Mouse (Mus musculus) brown adipose tissue, adult 24 weeks (tissue): ENCODE measurements around the gene Tmem100. TPM values are rescaled to one million over a fixed set of nuclear protein-coding genes. Genes with fewer than 3 reads are reported as not detected.

Source experiments
- H3K27ac ChIP-seq: fragments of 200-500 bp; replicated peaks from 2 replicates; pipeline ENCODE4 v1.5.1; 2012; ENCODE audit warnings: low read depth, mild to moderate bottlenecking, low read length
- H3K4me1 ChIP-seq: fragments of 200-500 bp; 2 replicates; pipeline ENCODE4 v1.6.1; 2012; ENCODE audit warnings: low read length, mixed read lengths; ENCODE audit not compliant: control insufficient read depth, insufficient read depth, insufficient read length
- H3K4me3 ChIP-seq: fragments of 200-500 bp; 2 replicates; pipeline ENCODE4 v1.5.1; 2012; ENCODE audit warnings: low read depth, mild to moderate bottlenecking, low read length, moderate library complexity; ENCODE audit not compliant: insufficient read depth
- polyA plus RNA-seq: library from polyadenylated mRNA; stranded (reverse); fragments of >200 nt; gene quantifications from 2 replicates; pipeline ENCODE4 v1.2.4, GENCODE M21; 2012; ENCODE audit not compliant: missing spikeins, insufficient read depth, insufficient read length

Gene Tmem100
- 4.9 and 9.5 TPM in 2 replicates for polyA plus RNA-seq

DNA sequence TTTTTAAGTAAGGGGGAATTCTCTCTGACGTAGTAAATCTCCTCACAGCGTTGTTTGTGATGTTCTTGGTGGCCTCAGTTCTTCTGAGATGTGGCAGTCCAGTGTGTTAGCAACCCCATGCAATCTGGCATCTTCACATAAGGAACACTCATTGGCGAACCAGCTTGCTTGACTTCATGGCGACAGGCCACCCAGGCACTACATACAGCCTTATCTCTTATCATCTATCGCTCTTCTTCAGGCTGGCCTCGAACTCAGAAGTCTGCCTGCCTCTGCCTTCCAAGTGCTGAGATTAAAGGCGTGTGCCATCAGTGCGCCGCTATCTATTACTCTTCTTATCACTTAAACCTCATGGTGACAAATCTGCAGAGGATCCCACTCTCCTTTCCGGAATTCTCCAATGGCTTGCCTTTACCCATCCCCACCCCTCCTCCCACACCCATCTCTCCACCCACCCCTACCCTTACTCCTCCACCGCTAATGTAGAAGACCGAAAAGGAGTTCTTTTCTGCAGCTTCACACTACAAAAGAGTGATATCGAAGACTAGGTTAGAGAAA lies at the start of gene Tmem100:
Gene Tmem100 (plus strand): TSS at position 508 of the 558 bp plus-strand sequence.
- Histone ChIP-seq H3K27ac (no peak within 1 kb of the TSS), H3K4me1 (peaks cover 5% of the 10 kb centered on the region; the same call in 1 of the 2 replicates), H3K4me3 (peak within 1 kb of the TSS; percentile 51)

DNA sequence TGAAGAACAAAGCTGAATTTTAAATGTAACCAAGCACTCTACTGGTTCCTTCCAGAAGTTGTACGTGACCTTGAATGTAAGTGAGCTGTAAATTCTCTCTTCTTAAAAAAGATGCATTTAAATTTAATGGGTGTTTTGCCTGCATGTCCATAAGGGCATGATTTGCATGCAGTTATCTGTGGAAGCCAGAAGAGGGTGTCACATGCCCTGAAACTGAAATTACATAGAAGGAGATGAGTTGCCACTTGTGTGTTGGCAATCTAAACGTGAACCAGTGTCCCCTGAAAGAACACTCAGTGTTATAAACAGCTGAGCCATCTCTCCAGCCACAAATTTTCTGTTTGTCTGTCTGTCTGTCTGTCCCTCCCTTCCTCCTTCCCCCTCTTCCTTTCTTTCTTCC lies 47.2 kb upstream of the Tmem100 start:
- Histone ChIP-seq H3K4me1 (peaks cover 10% of the 10 kb centered on the region; the same call in 1 of the 2 replicates), H3K4me3 (no peak overlapping the region), H3K27ac (no peak overlapping the region)

DNA sequence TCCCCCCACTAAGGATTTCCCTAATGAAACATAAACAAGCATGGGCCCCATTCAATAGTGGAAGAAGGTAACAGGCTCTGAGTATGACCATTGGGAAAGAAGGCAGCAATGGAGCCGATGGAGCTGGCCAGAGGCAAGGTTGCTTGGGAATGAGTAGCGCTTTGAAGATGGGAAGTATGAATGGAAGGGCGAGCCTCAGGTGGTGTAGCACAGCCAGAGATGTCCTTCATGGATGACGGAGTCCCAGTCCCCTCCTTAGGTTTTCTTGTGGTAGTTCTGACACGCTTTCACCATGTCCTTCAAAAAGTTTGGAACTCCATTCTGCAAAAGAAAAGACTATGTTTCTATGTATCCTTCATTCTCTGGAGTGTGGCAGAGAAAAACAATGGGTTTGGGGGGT lies 45.7 kb upstream of the Tmem100 start:
- no peak overlapping the region for H3K4me3 ChIP-seq
- H3K27ac ChIP-seq: no peak overlapping the region
- H3K4me1 ChIP-seq: peaks cover under 1% of the 10 kb centered on the region; the same call in 1 of the 2 replicates

DNA sequence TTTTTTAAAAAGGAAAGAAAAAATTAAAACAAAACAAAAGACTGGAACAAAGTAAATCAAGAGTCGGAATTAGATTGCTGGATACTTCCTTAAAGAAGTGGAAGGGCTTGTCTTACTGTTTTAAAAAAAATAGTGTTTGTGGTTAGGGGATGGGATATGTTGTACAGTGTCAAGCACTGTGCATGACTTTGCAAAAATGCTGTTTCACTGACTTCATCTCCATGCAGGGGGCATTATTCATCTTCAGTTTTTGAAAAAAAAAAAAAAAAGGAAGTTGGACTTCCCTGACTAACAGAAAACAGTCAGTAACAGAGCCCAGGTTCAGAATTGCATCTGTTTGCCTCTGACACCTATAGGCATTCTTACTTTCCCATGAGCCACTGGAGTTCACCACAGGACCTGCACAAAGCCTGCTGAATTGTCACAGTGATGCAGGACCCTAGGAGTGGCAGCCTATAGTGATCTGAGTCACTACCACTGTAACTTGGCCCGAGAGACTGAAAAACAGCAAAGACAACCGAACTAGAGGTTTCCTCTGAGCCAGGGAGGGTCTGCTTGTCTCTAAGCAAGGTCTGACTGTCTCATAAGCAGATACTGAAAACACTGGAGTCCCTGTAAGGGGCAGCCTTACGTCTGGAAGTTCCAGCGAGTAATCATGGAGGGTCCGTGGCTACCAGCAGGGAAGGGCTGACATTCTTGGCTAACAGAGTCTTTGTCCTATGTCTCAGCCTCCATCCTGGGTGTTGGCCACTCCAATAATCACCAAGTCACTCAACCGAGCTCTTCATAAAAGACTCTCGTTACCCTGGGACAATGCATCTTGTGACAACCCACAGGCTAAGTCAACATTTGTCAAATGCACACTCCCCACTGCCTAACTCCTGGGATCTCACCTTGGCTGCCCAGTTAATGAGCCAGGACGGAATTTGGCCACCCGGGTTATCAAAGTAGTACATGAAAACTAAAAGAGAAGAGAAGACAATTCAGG lies 44.7 kb upstream of the Tmem100 start:
- Histone ChIP-seq H3K4me3 (no peak overlapping the region), H3K4me1 (no peaks in the 10 kb centered on the region), H3K27ac (no peak overlapping the region; the same call in 1 of the 2 replicates)

DNA sequence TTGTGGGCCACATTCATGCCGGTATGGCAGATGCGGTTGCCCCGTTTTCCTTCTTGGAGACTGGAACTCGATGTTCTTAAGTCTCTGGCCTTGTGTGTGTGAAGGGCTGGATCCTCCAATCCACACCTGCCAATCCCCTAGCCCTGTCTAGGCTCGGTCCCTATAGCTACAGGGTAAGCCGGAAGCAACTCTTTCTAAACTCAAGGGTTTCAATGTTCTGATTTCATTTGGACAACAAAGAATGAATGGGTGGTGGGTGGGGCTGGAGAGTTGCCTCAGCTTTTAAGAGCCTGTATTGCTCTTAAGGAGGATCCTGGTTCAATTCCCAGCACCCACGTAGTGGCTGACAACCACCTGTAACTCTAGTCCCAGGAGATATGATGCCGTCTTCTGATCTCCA lies 43.6 kb upstream of the Tmem100 start:
- H3K4me3 ChIP-seq: no peak overlapping the region
- no peaks in the 10 kb centered on the region for H3K4me1 ChIP-seq
- H3K27ac ChIP-seq: no peak overlapping the region

DNA sequence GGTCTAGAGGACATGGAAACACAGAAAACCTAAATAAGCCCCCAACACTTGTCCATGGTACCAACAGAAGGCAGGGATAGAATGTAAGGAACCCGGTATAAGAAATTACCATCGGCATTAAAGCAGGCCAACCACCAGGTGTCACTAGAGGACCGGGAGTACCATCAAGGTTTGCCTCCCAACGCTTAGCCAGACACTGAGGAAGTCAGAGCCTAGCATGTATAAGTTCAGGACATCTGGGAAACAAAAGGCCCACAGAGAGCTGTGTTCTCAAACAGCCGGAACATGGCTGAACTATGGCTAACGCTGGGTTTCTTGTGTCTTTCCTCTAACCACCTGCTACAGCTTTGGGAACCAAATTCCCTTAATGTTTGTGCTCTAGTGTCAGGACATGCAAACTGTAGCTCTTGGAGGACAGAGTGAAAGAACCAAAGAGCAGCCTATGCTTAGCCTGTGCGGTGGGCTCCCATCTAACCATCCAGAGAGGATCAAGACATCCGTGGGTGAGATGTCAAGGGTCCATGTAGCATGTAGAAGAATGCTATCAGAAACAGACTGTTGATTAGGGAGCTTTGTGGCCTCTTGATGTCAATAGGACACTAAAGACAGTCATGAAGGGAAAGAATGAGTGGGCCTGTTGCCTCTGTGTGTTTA lies 41.1 kb upstream of the Tmem100 start:
- H3K27ac ChIP-seq: no peak overlapping the region
- H3K4me1 ChIP-seq: no peaks in the 10 kb centered on the region

DNA sequence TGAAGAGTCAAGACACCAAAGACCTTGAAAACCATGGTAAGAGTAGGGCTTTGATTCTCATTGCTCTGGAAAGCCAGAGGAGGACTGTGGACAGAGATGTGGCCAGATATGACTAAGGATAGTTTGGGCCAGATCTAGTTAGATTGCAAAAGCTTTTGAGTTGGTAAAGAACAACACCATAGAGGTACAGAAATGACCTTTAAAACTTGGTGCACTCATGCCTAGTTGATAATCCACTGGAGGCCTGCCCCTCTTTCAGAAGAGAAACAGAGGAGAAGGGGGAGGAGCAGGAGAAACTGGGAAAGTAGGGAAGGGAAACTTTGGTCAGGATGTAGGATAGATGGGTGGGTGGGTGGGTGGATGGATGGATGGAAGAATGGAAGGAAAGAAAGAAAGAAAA lies 38.5 kb upstream of the Tmem100 start:
- no peaks in the 10 kb centered on the region for H3K4me1 ChIP-seq
- H3K4me3 ChIP-seq: no peak overlapping the region
- no peak overlapping the region for H3K27ac ChIP-seq

More for the DNA sequence above, 41.1 kb upstream of the Tmem100 start:
- H3K4me3 ChIP-seq: no peak overlapping the region

DNA sequence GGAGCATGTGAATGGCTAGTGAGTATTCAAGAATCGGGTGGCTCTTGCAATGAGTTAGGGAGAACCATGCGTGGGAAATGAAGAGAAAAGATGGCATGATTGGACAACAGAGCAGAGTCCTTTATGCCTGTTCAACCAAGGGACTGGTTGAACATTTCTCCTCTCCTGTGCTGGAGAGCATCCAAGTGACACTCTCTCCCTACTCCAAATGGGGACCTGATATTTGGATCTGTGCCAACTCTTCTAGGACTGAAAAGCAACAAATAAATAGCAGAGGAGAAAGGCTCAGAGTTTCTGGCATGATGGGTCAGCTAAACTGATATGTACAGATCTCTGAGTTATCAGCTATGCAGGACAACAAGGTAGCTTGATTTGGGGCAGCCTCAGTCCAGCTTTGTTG lies 35.4 kb upstream of the Tmem100 start:
- H3K4me1 ChIP-seq: no peaks in the 10 kb centered on the region
- H3K27ac ChIP-seq: no peak overlapping the region
- no peak overlapping the region for H3K4me3 ChIP-seq

DNA sequence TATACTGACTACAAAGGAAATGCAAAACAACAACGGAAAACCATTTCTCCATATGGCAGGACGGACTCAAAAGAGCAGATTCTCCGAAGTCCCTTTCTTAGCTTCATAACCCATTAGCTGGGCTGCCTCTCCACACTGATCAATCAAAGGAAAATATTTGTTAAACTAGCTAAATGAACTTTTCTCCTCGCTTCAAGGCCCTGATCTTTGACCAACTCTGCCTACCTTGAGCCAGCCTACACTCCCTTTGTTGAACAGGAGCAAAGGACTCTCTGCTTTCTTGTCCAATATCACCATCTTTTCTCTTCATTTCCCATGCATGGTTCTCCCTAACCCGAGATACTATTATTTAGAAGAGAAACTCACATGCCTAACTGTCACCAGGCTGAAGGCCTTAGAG lies 34.6 kb upstream of the Tmem100 start:
- no peak overlapping the region for H3K4me3 ChIP-seq
- H3K4me1 ChIP-seq: no peaks in the 10 kb centered on the region
- no peak overlapping the region for H3K27ac ChIP-seq

DNA sequence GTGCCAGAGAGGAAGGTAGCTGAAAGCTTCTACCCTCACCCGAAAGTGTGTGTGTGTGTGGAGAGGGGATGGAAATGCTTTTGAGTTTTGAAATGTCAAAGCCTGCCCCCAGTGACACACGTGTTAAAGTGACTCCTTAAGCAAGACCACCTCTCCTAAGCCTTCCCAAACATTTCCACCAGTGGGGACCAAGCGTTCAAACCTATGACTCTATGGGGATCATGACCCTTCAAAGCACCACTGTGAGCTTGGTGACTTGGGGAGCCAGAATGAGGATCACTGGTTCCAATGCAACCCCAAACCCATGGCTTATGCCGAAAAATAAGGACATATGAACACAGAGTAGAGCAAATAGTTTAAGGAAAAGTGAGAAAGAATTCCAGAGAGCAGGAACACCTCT lies 33.7 kb upstream of the Tmem100 start:
- no peak overlapping the region for H3K27ac ChIP-seq
- H3K4me1 ChIP-seq: no peaks in the 10 kb centered on the region
- no peak overlapping the region for H3K4me3 ChIP-seq

DNA sequence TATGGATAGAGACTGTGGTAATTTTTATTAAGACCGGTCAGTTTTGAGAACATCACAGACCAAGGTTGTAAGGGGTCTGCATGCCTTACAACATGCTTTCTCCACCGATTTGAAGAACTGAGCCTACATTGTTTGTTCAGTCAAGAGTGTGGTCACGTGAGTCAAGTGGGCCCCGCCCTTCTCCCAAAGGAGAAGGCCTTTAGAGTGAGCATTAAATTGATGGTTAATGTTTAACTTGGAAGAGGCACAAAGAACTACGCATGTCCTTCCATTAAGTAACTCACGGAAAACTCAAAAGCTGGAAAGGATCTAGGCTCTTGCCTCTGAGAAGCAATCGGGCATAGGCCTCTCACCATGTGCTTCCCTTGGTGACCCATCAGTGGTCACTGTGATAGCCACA lies 33.3 kb upstream of the Tmem100 start:
- H3K4me3 ChIP-seq: no peak overlapping the region
- no peaks in the 10 kb centered on the region for H3K4me1 ChIP-seq
- no peak overlapping the region for H3K27ac ChIP-seq

DNA sequence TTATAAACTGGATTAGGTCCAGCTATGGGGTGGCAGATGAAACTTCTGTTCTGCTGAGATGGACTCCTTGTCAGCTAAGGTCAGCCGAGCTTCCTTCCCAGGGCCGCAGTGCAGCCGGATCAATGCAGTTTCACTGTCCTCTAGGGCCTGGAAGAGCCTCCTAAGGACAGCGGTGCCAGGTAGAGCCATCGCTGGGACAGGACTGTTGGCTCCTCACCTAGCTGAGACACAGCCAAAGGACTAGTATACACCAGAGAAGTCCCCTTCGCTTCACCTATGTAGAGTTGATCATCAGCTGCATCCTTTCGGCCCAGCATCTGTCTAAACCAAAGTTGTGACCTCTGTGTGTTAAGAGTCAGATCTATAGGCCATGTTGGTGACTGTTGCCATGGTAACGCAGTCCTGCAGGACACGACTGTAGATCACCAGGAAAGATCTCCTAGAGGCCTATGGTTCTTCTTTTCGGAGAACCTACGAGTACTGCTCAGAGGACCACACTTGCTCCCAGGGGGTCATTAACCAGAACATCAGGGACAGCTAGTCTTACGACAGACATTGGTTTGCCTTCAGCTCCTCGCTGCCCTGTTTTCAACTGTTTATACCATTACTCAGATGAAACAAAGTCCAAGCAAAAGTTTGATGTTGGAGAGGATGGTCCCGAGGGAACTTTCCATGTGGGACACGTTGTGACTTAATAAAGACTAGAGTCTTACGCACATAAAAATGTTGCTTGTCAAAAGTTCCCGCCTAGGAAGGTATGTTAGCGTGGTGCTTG lies 31.0 kb upstream of the Tmem100 start:
- Histone ChIP-seq H3K27ac (no peak overlapping the region), H3K4me3 (no peak overlapping the region), H3K4me1 (peaks cover 3% of the 10 kb centered on the region; the same call in 1 of the 2 replicates)

DNA sequence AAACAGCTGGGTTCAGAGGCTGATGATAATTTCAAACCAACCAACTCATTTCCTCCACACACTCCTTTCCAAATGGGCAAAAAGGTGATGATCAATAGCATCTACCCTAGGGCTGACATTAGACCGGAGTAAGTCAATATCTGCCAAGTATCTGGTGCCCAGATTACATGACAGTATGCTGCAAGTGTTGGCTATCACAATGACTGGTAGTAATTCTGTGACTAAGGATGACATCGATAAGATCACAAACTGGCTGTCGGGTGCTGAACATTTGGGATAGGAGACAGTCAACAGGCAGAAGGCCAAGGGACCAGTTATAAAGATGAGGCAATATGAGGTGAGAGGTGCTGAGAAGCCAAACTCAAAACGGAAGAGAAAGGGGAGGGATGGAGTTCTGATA lies 29.5 kb upstream of the Tmem100 start:
- Histone ChIP-seq H3K27ac (no peak overlapping the region), H3K4me3 (no peak overlapping the region), H3K4me1 (peaks cover 3% of the 10 kb centered on the region; the same call in 1 of the 2 replicates)

DNA sequence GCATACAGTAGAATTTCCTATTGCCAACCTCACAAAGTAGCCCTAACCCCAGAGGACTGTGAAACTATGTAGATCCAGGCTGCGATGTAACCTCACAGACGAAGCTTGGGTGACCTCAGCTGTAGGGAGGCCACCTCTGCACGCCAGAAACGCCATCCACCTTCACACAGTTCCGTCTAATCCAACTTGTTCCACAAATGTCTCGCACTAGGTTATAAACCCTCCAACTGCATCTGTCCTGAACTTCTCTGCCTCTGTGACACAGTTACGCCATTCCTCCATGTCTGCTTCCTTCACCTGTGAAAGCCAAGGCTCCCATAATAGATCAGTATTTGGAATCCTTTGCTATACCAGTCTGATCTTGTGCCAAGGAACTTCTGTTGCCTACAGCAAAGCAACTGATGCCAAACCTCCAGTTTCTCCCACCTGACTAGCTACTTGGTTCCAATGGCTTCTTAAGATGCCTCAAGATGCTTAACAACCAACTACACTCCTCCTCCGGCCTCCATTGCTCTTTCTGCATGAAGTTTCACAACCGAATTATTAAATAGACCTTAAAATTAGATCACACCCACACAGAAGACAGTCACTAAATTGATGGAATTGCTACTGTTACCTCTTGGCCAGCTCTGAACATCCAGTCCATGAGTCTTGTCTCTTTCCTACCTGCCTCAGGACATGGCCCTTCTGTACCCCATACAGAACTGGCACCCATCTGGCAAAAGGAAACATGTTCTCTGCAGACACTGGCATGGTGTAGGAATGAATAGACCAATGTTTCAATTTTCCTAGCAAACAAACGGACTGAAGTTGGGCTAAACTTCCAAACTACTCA lies 28.5 kb upstream of the Tmem100 start:
- H3K4me1 ChIP-seq: peaks cover 3% of the 10 kb centered on the region; the same call in 1 of the 2 replicates
- H3K4me3 ChIP-seq: peak overlapping the region; percentile 73
- no peak overlapping the region for H3K27ac ChIP-seq
